Mouse (Mus musculus): ENCODE data around the gene Psma6. TPM values are rescaled to one million over a fixed set of nuclear protein-coding genes. Genes with fewer than 3 reads are reported as not detected.

The Psma6 gene
- polyA plus RNA-seq, 1 experiment from 2014 or later = 378 TPM

DNA sequence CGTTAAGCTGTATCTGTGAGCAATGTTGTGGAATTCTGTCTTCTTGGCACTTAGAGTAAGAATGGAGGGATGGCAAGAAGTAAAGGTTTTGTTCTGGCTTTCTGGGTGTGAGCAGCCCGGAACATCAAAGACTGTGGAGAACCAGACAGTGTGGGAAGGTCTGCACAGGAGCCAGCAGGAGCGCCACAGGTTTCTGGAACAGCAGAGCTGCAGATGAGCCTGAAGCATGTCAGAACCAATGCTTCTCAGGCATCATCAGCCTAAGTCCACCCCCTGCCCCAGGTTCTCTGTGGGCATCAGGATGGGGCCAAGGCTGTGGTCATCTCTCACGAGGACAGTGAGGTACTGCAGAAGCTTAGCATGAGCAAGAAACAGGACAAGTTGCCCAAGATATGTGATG, 12.5 kb downstream of the Psma6 start:
- 91% methylated on average over 4 of the region's 4 CpGs for WGBS
- no peaks in the 10 kb centered on the region for H3K36me3 ChIP-seq
- no peaks in the 10 kb centered on the region for H3K9me3 ChIP-seq
- no peak overlapping the region for H3K27ac ChIP-seq
- H3K4me3 ChIP-seq = no peak overlapping the region
- no peak overlapping the region for H3K9ac ChIP-seq
- ATAC-seq (ENCODE audit: insufficient number of reproducible peaks, low FRiP score, low TSS enrichment, low read depth) = no peak
- H3K4me2 ChIP-seq = no peak overlapping the region
- no peaks in the 10 kb centered on the region for H3K27me3 ChIP-seq
- peaks cover 15% of the 10 kb centered on the region for H3K4me1 ChIP-seq

DNA sequence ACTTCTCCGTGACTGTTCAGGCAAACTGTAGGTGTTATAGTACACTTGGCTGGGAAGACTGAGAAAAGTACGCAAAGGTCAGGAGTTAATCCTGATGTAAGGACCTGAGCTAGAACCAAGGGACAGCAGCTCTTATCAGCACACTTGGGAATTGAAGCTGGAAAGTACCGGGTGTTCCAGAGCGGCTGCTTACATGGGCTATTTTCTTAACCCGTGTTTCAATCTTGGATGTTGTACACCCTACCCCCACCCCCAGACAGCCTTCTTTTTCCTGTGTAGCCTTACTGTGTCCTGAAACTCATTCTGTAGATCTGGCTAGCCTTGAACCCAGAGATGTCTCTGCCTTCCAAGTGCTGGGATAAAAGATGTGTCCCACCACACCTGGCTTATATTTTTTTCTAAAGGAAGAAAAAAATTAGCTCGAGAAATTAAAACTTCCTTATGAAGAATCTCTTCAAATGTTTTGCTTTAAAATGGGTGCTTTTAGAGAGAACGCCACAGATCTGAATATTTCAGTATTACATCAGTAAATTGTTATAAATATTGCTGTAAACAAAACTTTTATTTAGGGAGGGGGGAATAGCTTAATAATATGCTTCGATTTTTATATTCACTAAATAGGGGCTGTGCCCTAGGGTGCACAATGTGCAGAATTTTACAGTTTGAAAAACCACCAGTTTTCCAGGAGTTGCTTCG, 13.7 kb downstream of the Psma6 start:
- Histone ChIP-seq H3K4me3 (peak overlapping the region; percentile 94), H3K36me3 (0 out of 2 replicates have a peak, but pooled peaks cover 2% of the 10 kb centered on the region), H3K27ac (peak overlapping the region; percentile 96), H3K27me3 (no peaks in the 10 kb centered on the region), H3K4me2 (peak overlapping the region; percentile 55), H3K4me1 (peaks cover 15% of the 10 kb centered on the region), H3K9ac (peak overlapping the region; percentile 69; the same call in 1 of the 2 replicates), H3K9me3 (no peaks in the 10 kb centered on the region)
- no peak for ATAC-seq (ENCODE audit: insufficient number of reproducible peaks, low FRiP score, low TSS enrichment, low read depth)
- 59% methylated on average over 9 of the region's 9 CpGs for WGBS

DNA sequence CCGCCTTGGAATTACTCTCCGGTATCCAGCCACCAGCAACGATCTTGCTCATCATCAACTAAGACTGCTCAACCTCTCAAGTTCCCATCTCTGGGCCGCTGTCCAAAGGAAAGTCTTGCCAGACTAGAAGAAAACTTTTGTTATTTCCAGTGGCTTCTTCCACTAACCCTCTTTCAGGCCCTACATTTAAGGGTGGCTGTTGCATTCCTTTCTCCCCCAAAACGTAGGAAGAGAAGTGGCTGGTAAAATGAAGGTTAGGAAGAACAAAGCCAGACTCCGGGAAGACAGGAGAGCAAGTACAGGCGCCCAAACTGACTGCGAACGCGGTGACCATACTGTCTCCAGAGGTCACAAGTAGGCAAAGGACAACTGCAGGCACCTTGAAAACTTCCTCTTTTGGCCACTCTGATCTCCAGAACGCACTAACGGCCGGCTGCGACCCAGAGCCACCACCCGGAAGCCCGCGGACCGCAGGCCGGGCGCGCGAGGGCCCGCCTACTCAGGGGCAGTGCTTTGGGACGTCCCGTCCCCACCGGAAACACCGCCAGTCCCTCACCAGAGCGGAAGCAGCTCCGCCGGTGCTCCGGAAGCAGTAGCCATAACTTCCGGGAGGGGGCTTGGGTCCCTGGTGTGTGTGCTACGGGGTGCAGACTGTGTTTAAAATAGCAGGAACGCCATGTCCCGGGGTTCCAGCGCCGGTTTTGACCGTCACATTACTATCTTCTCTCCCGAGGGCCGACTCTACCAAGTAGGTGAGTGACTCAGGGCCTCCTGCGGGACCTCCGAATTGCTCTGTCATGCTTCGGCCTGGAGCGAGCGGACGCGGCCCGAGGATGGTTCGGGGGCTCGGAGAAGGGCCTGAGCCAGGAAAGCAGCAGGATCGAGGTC, 14.5 kb downstream of the Psma6 start:
- Histone ChIP-seq H3K27me3 (no peaks in the 10 kb centered on the region), H3K36me3 (peaks cover 6% of the 10 kb centered on the region; the same call in 1 of the 2 replicates), H3K9ac (peak overlapping the region; percentile 92), H3K4me1 (peaks cover 15% of the 10 kb centered on the region), H3K4me3 (peak overlapping the region; percentile 94), H3K9me3 (no peaks in the 10 kb centered on the region), H3K4me2 (peak overlapping the region; percentile 60), H3K27ac (peak overlapping the region; percentile 96)
- peak; percentile 99 for ATAC-seq (ENCODE audit: insufficient number of reproducible peaks, low FRiP score, low TSS enrichment, low read depth)
- WGBS = under 1% methylated on average over 51 of the region's 51 CpGs

DNA sequence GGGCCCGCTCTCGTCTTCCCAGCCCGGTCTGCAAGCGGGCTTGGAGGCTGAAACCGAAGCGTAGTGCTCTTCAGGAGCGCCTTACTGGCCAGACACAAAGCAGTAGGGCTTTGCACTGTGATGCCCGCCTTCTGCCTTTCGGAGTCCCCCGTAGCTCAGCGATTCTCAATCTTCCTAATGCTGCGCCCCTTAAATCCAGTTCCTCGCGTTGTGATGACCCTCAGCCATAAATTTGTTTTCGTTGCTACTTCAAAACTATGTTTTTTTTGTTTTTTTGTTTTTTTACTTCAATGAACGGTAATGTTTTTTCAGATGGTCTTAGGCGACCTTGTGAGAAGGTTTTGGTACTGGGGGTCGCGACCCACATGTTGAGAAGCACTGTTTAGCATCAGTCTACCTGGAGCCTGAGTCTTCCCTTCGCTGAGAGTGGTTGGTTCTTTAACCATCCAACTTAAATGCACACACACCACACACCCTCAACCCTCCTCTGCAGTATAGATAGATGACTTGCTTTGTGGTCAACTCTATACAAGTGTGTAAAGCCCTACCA, 15.2 kb downstream of the Psma6 start:
- Histone ChIP-seq H3K4me2 (peak overlapping the region; percentile 60), H3K9ac (peak overlapping the region; percentile 92), H3K4me1 (peaks cover 15% of the 10 kb centered on the region), H3K27ac (peak overlapping the region; percentile 96), H3K27me3 (no peaks in the 10 kb centered on the region), H3K36me3 (peaks cover 8% of the 10 kb centered on the region; the same call in 1 of the 2 replicates), H3K4me3 (peak overlapping the region; percentile 94), H3K9me3 (no peaks in the 10 kb centered on the region)
- 2% methylated on average over 20 of the region's 20 CpGs for WGBS
- ATAC-seq (ENCODE audit: insufficient number of reproducible peaks, low FRiP score, low TSS enrichment, low read depth) = 0 out of 2 replicates have a peak, but pooled peaks have one; percentile 21

DNA sequence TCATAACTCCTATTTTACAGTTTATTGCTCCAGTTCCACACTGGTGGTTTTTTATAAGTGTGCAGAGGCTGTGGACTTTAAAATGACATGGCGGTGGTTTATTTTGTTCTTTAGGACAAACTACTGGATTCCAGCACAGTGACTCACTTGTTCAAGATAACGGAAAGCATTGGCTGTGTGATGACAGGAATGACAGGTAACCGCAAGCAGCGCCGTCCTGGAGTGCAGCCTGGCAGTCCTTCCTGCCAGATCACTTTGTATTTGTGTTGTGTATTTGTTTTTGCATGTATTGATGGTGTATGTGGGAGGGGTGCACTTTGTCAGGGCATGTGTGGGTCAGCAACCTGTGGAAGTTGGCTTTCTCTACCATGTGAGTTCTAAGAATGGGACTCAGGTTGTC, 23.9 kb downstream of the Psma6 start:
- no peak overlapping the region for H3K27ac ChIP-seq
- no peak overlapping the region for H3K4me3 ChIP-seq
- H3K36me3 ChIP-seq = peaks cover 42% of the 10 kb centered on the region
- H3K9me3 ChIP-seq = no peaks in the 10 kb centered on the region
- no peak overlapping the region for H3K9ac ChIP-seq
- H3K4me2 ChIP-seq = no peak overlapping the region
- ATAC-seq (ENCODE audit: insufficient number of reproducible peaks, low FRiP score, low TSS enrichment, low read depth) = no peak
- 82% methylated on average over 5 of the region's 5 CpGs for WGBS
- no peaks in the 10 kb centered on the region for H3K27me3 ChIP-seq
- H3K4me1 ChIP-seq = no peaks in the 10 kb centered on the region

DNA sequence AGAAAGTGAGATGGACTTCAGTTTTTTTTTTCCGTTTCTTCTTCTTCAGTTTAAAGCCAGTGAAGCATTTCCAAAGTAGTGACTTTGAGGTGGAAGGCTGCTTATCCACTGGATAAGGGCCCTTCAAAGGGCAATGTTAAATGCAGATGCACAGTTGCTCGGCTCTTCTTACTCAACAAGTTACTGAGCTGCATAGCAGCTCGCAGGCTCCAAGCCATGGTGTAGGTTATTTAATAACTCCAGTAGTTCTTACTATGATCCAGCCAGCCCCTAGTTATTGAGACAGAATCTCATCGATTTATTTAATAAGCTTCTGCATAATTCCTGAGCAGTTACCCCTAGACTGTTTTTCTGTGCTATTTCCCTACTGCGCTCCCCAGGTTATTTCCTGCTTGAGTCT, 31.2 kb downstream of the Psma6 start:
- Histone ChIP-seq H3K4me1 (no peaks in the 10 kb centered on the region), H3K4me2 (no peak overlapping the region), H3K9ac (no peak overlapping the region), H3K27me3 (no peaks in the 10 kb centered on the region), H3K4me3 (no peak overlapping the region), H3K9me3 (no peaks in the 10 kb centered on the region), H3K36me3 (peaks cover 70% of the 10 kb centered on the region), H3K27ac (no peak overlapping the region)
- WGBS = 95% methylated on average over 5 of the region's 5 CpGs
- no peak for ATAC-seq (ENCODE audit: insufficient number of reproducible peaks, low FRiP score, low TSS enrichment, low read depth)

DNA sequence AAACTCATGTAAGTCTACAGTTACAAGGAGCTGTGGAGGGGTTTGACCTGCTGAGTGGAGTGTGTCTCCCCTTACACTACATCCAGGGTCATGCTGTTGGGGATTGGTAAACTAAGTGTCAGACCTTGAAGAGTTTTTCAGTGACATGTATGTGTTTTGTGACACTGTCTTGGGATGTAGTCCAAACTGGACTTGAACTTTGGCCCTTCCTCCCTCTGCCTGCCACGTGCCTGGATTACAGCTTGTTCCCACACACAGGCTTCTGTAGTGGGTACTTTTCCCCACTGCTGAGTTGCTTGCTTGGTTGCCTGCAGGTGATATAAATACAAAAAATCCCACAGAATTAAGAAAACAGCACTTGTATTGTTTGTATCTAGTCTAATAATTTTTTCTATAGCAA, 31.7 kb downstream of the Psma6 start:
- H3K9me3 ChIP-seq = no peaks in the 10 kb centered on the region
- ATAC-seq (ENCODE audit: insufficient number of reproducible peaks, low FRiP score, low TSS enrichment, low read depth) = no peak
- no peaks in the 10 kb centered on the region for H3K27me3 ChIP-seq
- WGBS = 94% methylated on average over 1 of the region's 1 CpGs
- H3K27ac ChIP-seq = no peak overlapping the region
- no peaks in the 10 kb centered on the region for H3K4me1 ChIP-seq
- peaks cover 75% of the 10 kb centered on the region for H3K36me3 ChIP-seq
- H3K4me2 ChIP-seq = no peak overlapping the region
- H3K9ac ChIP-seq = no peak overlapping the region
- no peak overlapping the region for H3K4me3 ChIP-seq

DNA sequence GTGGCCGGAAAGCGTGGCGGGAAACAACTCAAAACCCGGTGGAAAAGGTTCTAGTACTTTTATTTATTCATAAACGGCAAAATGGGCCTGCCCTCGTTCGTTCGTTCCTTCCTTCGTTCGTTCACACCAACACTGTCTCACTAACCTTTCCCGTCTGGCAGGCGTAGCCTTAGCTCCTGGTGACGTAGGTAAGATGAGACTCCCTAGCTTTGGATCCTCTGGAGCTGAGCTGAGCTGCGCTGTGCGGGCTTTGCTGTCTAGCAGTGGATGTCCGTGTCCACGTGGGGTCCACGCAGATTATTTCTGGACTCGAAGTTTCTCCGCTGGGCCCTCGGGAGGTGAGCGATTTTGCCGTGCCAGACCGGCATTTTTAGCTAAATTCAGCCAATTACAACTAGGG, 36.2 kb downstream of the Psma6 start:
- peaks cover 46% of the 10 kb centered on the region for H3K36me3 ChIP-seq

DNA sequence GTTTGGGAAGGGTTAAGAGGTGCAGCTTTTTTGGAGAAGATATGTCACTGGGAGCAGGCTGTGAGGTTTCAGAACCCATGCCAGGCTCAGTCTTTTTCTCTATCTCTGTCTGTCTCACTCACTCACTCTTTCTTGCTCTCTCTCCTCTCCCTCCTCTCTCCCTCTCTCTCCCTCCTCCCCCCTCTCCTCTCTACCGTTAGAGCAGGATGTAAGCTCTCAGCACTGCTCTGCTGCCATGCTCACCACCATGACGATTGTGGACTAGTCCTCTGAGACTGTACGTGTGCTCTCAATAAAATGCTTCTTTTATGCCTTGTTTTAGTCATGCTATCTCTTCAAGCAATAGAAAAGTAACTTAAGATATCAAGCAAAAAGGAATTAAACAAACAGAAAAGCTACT, 38.0 kb downstream of the Psma6 start:
- 35% methylated on average over 3 of the region's 3 CpGs for WGBS
- Histone ChIP-seq H3K9me3 (no peaks in the 10 kb centered on the region), H3K27me3 (no peaks in the 10 kb centered on the region), H3K9ac (no peak overlapping the region), H3K4me2 (no peak overlapping the region), H3K36me3 (peaks cover 29% of the 10 kb centered on the region), H3K27ac (no peak overlapping the region), H3K4me1 (no peaks in the 10 kb centered on the region), H3K4me3 (no peak overlapping the region)
- ATAC-seq (ENCODE audit: insufficient number of reproducible peaks, low FRiP score, low TSS enrichment, low read depth) = no peak

More for the DNA sequence above, 36.2 kb downstream of the Psma6 start:
- no peaks in the 10 kb centered on the region for H3K4me1 ChIP-seq
- H3K4me2 ChIP-seq = no peak overlapping the region
- no peak for ATAC-seq (ENCODE audit: insufficient number of reproducible peaks, low FRiP score, low TSS enrichment, low read depth)
- H3K9ac ChIP-seq = no peak overlapping the region
- no peaks in the 10 kb centered on the region for H3K9me3 ChIP-seq
- no peak overlapping the region for H3K4me3 ChIP-seq
- WGBS = 92% methylated on average over 24 of the region's 24 CpGs
- no peaks in the 10 kb centered on the region for H3K27me3 ChIP-seq
- H3K27ac ChIP-seq = no peak overlapping the region

DNA sequence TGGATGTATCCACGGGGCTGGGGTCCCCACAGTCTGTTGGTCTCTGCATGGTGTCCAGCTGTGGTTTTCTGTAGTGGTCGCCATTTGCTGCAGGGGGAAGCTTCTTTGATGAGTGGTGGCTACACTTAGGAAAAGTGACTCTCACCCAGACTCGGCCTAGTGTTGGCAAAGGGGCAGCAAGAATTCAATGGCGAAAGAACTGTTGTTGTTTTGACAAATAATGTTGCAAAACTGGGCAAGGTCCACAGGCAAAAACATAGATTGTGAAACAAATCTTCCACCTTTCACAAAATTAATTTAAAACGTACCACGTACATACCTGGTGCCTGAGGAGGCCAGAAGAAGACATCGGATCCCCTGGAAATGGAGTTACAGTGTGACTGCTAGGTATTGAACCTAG, 42.3 kb downstream of the Psma6 start:
- H3K4me1 ChIP-seq = no peaks in the 10 kb centered on the region
- no peak for ATAC-seq (ENCODE audit: insufficient number of reproducible peaks, low FRiP score, low TSS enrichment, low read depth)
- no peaks in the 10 kb centered on the region for H3K27me3 ChIP-seq
- H3K4me2 ChIP-seq = no peak overlapping the region
- no peaks in the 10 kb centered on the region for H3K9me3 ChIP-seq
- H3K27ac ChIP-seq = no peak overlapping the region
- no peak overlapping the region for H3K4me3 ChIP-seq
- H3K9ac ChIP-seq = no peak overlapping the region
- H3K36me3 ChIP-seq = no peaks in the 10 kb centered on the region
- WGBS = 90% methylated on average over 7 of the region's 7 CpGs

DNA sequence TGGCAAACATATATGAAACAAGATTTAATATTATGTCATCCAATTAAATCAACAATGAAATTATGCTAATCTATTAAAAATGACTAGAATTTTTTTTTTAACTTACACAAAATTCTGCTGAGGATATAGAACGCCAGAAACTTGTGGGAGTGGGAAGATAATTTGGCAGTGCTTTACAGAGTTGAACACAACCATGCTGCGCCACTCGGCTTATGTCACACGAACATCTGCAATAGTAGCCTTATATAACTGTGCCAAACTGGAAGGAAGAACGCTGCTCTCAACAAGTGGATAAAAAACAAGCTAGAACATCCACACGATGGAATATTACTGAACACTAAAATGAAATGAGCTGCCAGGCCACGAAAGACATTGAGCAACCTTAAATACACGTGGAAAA, 45.2 kb downstream of the Psma6 start:
- Histone ChIP-seq H3K4me1 (no peaks in the 10 kb centered on the region; the same call in 1 of the 2 replicates), H3K4me2 (no peak overlapping the region), H3K9ac (no peak overlapping the region), H3K27me3 (no peaks in the 10 kb centered on the region), H3K36me3 (no peaks in the 10 kb centered on the region), H3K4me3 (no peak overlapping the region), H3K27ac (no peak overlapping the region), H3K9me3 (no peaks in the 10 kb centered on the region)
- ATAC-seq (ENCODE audit: insufficient number of reproducible peaks, low FRiP score, low TSS enrichment, low read depth) = no peak
- 75% methylated on average over 8 of the region's 8 CpGs for WGBS

DNA sequence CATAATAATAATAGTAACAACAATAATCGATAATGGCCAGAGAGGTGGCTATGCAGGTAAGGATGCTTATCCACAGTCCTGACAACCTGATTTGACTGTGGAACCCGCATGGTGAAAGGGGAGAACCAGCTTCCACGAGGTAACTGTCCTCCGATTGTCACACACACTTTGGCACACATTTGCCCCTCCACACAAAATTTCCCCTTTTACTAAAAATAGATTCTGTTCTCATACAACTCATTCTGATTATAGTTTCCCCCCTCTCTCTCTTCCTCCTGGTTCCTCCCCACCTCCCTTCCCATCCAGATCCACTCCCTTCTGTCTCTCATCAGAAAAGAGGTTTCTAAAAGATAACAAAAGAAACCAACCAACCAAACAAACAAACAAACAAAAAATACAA, 45.9 kb downstream of the Psma6 start:
- Histone ChIP-seq H3K9ac (no peak overlapping the region), H3K4me3 (no peak overlapping the region), H3K4me1 (no peaks in the 10 kb centered on the region; the same call in 1 of the 2 replicates), H3K9me3 (no peaks in the 10 kb centered on the region), H3K4me2 (no peak overlapping the region), H3K36me3 (no peaks in the 10 kb centered on the region), H3K27ac (no peak overlapping the region), H3K27me3 (no peaks in the 10 kb centered on the region)
- WGBS = 83% methylated on average over 4 of the region's 4 CpGs
- ATAC-seq (ENCODE audit: insufficient number of reproducible peaks, low FRiP score, low TSS enrichment, low read depth) = no peak
